Mouse (Mus musculus) bone marrow macrophage, adult 2 months (primary cell): ENCODE data around the gene Tubb4b.

Experiments
- CTCF ChIP-seq: IDR thresholded peaks from 2 replicates; pipeline ENCODE4 v1.5.1; 2012; ENCODE audit warnings: low read depth, mild to moderate bottlenecking, low read length, moderate library complexity
- POLR2A ChIP-seq: IDR thresholded peaks from 2 replicates; pipeline ENCODE4 v1.6.1; 2012; ENCODE audit warnings: mild to moderate bottlenecking, low read depth, low read length, borderline replicate concordance

GRCm38 (mm10) chr2:25265897-25266656 lies 41.6 kb upstream of the Tubb4b start:
- TF ChIP-seq POLR2A, result no peak
- TF ChIP-seq CTCF, result no peak
